Mouse (Mus musculus): Measurements from ENCODE around the gene Olfr1179. TPM values are rescaled to one million over a fixed set of nuclear protein-coding genes. Genes with fewer than 3 reads are reported as not detected.
A peak's percentile ranks its signal among the peaks of the same experiment; 100 is the strongest.
"Not testable (repeated sequence)": the region's sequence is repeated elsewhere in the genome, so short reads cannot be mapped to it uniquely, and the experiment has no call there.

The Olfr1179 gene
- polyA plus RNA-seq (2014; fragmentation: Nextera tagmentation; extraction: Ambion mirVana), result not detected in 2 replicates

GRCm38 (mm10) chr2:88406353-88406752 lies at the start of gene Olfr1179:
Olfr1179 (minus strand) TSS chr2:88406453.
- no peaks in the 10 kb centered on the region for H3K4me1 ChIP-seq (ENCODE audit: control insufficient read depth, insufficient read depth, low read length)
- ATAC-seq (ENCODE audit: low read depth), result no peak
- 91% methylated on average over 3 of the region's 3 CpGs for WGBS
- no peak within 1 kb of the TSS for H3K4me3 ChIP-seq (ENCODE audit: low read depth, low read length)
- H3K27me3 ChIP-seq (ENCODE audit: control insufficient read depth, insufficient read depth, low read length), result no peaks in the 10 kb centered on the region
- no peaks in the 10 kb centered on the region for H3K9me3 ChIP-seq (ENCODE audit: control insufficient read depth, low read length)
- H3K9ac ChIP-seq (replicated peaks; ENCODE audit: low read depth, low read length), result no peak within 1 kb of the TSS
- no peak within 1 kb of the TSS for H3K27ac ChIP-seq (ENCODE audit: low read depth, low read length)
- no peaks in the 10 kb centered on the region for H3K36me3 ChIP-seq (ENCODE audit: control insufficient read depth, insufficient read depth, low read length)
- H3K4me2 ChIP-seq (ENCODE audit: low read depth, low read length), result no peak within 1 kb of the TSS

- H3K4me1 ChIP-seq (ENCODE audit: control insufficient read depth, insufficient read depth, low read length); H3K27ac ChIP-seq (ENCODE audit: low read depth, low read length); H3K9ac ChIP-seq (replicated peaks; ENCODE audit: low read depth, low read length); ATAC-seq (ENCODE audit: low read depth); H3K27me3 ChIP-seq (ENCODE audit: control insufficient read depth, insufficient read depth, low read length); H3K36me3 ChIP-seq (ENCODE audit: control insufficient read depth, insufficient read depth, low read length); H3K4me3 ChIP-seq (ENCODE audit: low read depth, low read length); H3K9me3 ChIP-seq (ENCODE audit: control insufficient read depth, low read length); H3K4me2 ChIP-seq (ENCODE audit: low read depth, low read length): not testable (repeated sequence)
- 67% methylated on average over 1 of the region's 1 CpGs for WGBS
Measured at GRCm38 (mm10) chr2:88454567-88454966, 48.3 kb upstream of the Olfr1179 start, which contains the start of gene Olfr1183. Olfr1183 (plus strand) TSS chr2:88454867.

GRCm38 (mm10) chr2:88449031-88449430 lies 42.8 kb upstream of the Olfr1179 start, which contains the start of gene Gm13757:
Gm13757 (minus strand) TSS chr2:88449131.
- no peak for ATAC-seq (ENCODE audit: low read depth)
- H3K9me3 ChIP-seq (ENCODE audit: control insufficient read depth, low read length), result no peaks in the 10 kb centered on the region
- H3K4me2 ChIP-seq (ENCODE audit: low read depth, low read length), result no peak within 1 kb of the TSS
- no peak within 1 kb of the TSS for H3K9ac ChIP-seq (replicated peaks; ENCODE audit: low read depth, low read length)
- 100% methylated on average over 1 of the region's 1 CpGs for WGBS
- H3K27ac ChIP-seq (ENCODE audit: low read depth, low read length), result no peak within 1 kb of the TSS
- no peaks in the 10 kb centered on the region for H3K27me3 ChIP-seq (ENCODE audit: control insufficient read depth, insufficient read depth, low read length)
- H3K4me3 ChIP-seq (ENCODE audit: low read depth, low read length), result no peak within 1 kb of the TSS
- H3K4me1 ChIP-seq (ENCODE audit: control insufficient read depth, insufficient read depth, low read length), result no peaks in the 10 kb centered on the region
- no peaks in the 10 kb centered on the region for H3K36me3 ChIP-seq (ENCODE audit: control insufficient read depth, insufficient read depth, low read length)

- Histone ChIP-seq H3K4me2 (ENCODE audit: low read depth, low read length) (no peak within 1 kb of the TSS), H3K9me3 (ENCODE audit: control insufficient read depth, low read length) (no peaks in the 10 kb centered on the region), H3K27me3 (ENCODE audit: control insufficient read depth, insufficient read depth, low read length) (no peaks in the 10 kb centered on the region), H3K4me1 (ENCODE audit: control insufficient read depth, insufficient read depth, low read length) (no peaks in the 10 kb centered on the region), H3K4me3 (ENCODE audit: low read depth, low read length) (no peak within 1 kb of the TSS), H3K36me3 (ENCODE audit: control insufficient read depth, insufficient read depth, low read length) (no peaks in the 10 kb centered on the region), H3K27ac (ENCODE audit: low read depth, low read length) (no peak within 1 kb of the TSS), H3K9ac (replicated peaks; ENCODE audit: low read depth, low read length) (no peak within 1 kb of the TSS)
- 87% methylated on average over 1 of the region's 1 CpGs for WGBS
- no peak for ATAC-seq (ENCODE audit: low read depth)
Measured at GRCm38 (mm10) chr2:88426071-88426470, 19.8 kb upstream of the Olfr1179 start, which contains the start of gene Olfr1181. Olfr1181 (minus strand) TSS chr2:88426171.

- Histone ChIP-seq H3K27me3 (ENCODE audit: control insufficient read depth, insufficient read depth, low read length) (no peaks in the 10 kb centered on the region), H3K9ac (replicated peaks; ENCODE audit: low read depth, low read length) (no peak within 1 kb of the TSS), H3K4me1 (ENCODE audit: control insufficient read depth, insufficient read depth, low read length) (no peaks in the 10 kb centered on the region), H3K4me3 (ENCODE audit: low read depth, low read length) (no peak within 1 kb of the TSS), H3K36me3 (ENCODE audit: control insufficient read depth, insufficient read depth, low read length) (no peaks in the 10 kb centered on the region), H3K27ac (ENCODE audit: low read depth, low read length) (no peak within 1 kb of the TSS), H3K4me2 (ENCODE audit: low read depth, low read length) (no peak within 1 kb of the TSS), H3K9me3 (ENCODE audit: control insufficient read depth, low read length) (no peaks in the 10 kb centered on the region)
- ATAC-seq (ENCODE audit: low read depth), result no peak
- 69% methylated on average over 2 of the region's 2 CpGs for WGBS
Measured at GRCm38 (mm10) chr2:88419051-88419450, 12.8 kb upstream of the Olfr1179 start, which contains the start of gene Olfr1180. Olfr1180 (minus strand) TSS chr2:88419151.

GRCm38 (mm10) chr2:88386762-88387161 lies 19.5 kb downstream of the Olfr1179 start, which contains the start of gene Olfr1178:
Olfr1178 (plus strand) TSS chr2:88387062.
- 76% methylated on average over 1 of the region's 1 CpGs for WGBS
- no peak within 1 kb of the TSS for H3K4me2 ChIP-seq (ENCODE audit: low read depth, low read length)
- ATAC-seq (ENCODE audit: low read depth), result no peak
- H3K36me3 ChIP-seq (ENCODE audit: control insufficient read depth, insufficient read depth, low read length), result no peaks in the 10 kb centered on the region
- H3K9ac ChIP-seq (replicated peaks; ENCODE audit: low read depth, low read length), result no peak within 1 kb of the TSS
- no peaks in the 10 kb centered on the region for H3K4me1 ChIP-seq (ENCODE audit: control insufficient read depth, insufficient read depth, low read length)
- no peaks in the 10 kb centered on the region for H3K9me3 ChIP-seq (ENCODE audit: control insufficient read depth, low read length)
- no peaks in the 10 kb centered on the region for H3K27me3 ChIP-seq (ENCODE audit: control insufficient read depth, insufficient read depth, low read length)
- no peak within 1 kb of the TSS for H3K27ac ChIP-seq (ENCODE audit: low read depth, low read length)
- no peak within 1 kb of the TSS for H3K4me3 ChIP-seq (ENCODE audit: low read depth, low read length)

GRCm38 (mm10) chr2:88356304-88356703 lies 49.9 kb downstream of the Olfr1179 start:
- no peak overlapping the region for H3K4me2 ChIP-seq (ENCODE audit: low read depth, low read length)
- under 1% methylated on average over 2 of the region's 2 CpGs for WGBS
- peak; percentile 54 for ATAC-seq (ENCODE audit: low read depth)

More at GRCm38 (mm10) chr2:88356304-88356703, 49.9 kb downstream of the Olfr1179 start:
- H3K9me3 ChIP-seq (ENCODE audit: control insufficient read depth, low read length), result no peaks in the 10 kb centered on the region
- H3K4me3 ChIP-seq (ENCODE audit: low read depth, low read length), result no peak overlapping the region
- H3K36me3 ChIP-seq (ENCODE audit: control insufficient read depth, insufficient read depth, low read length), result no peaks in the 10 kb centered on the region
- H3K9ac ChIP-seq (replicated peaks; ENCODE audit: low read depth, low read length), result no peak overlapping the region
- no peak overlapping the region for H3K27ac ChIP-seq (ENCODE audit: low read depth, low read length)
- no peaks in the 10 kb centered on the region for H3K27me3 ChIP-seq (ENCODE audit: control insufficient read depth, insufficient read depth, low read length)
- no peaks in the 10 kb centered on the region for H3K4me1 ChIP-seq (ENCODE audit: control insufficient read depth, insufficient read depth, low read length)

Other genes with a start within 250 kb of the Olfr1179 start
- gene Olfr1168, start 224.6 kb downstream of the Olfr1179 start, polyA plus RNA-seq (2014; fragmentation: Nextera tagmentation; extraction: Ambion mirVana), result not detected in 2 replicates
- gene Olfr1170, start 178.1 kb downstream of the Olfr1179 start, polyA plus RNA-seq (2014; fragmentation: Nextera tagmentation; extraction: Ambion mirVana), result not detected in 2 replicates
- gene Olfr1173, start 126.6 kb downstream of the Olfr1179 start, polyA plus RNA-seq (2014; fragmentation: Nextera tagmentation; extraction: Ambion mirVana), result not detected in 2 replicates
- not detected in 2 replicates for gene Olfr1174-ps, start 91.3 kb downstream of the Olfr1179 start, polyA plus RNA-seq (2014; fragmentation: Nextera tagmentation; extraction: Ambion mirVana)
- not detected in 2 replicates for gene Olfr1175-ps, start 79.2 kb downstream of the Olfr1179 start, polyA plus RNA-seq (2014; fragmentation: Nextera tagmentation; extraction: Ambion mirVana)
- gene Olfr1176, start 69.7 kb downstream of the Olfr1179 start, polyA plus RNA-seq (2014; fragmentation: Nextera tagmentation; extraction: Ambion mirVana), result not detected in 2 replicates
- gene Olfr1177-ps, start 60.0 kb downstream of the Olfr1179 start, polyA plus RNA-seq (2014; fragmentation: Nextera tagmentation; extraction: Ambion mirVana), result not detected in 2 replicates
- gene Olfr1178, start 19.4 kb downstream of the Olfr1179 start, polyA plus RNA-seq (2014; fragmentation: Nextera tagmentation; extraction: Ambion mirVana), result not detected in 2 replicates
- not detected in 2 replicates for gene Olfr1180, start 12.7 kb upstream of the Olfr1179 start, polyA plus RNA-seq (2014; fragmentation: Nextera tagmentation; extraction: Ambion mirVana)
- not detected in 2 replicates for gene Olfr1181, start 19.7 kb upstream of the Olfr1179 start, polyA plus RNA-seq (2014; fragmentation: Nextera tagmentation; extraction: Ambion mirVana)
- not detected in 2 replicates for gene Gm13757, start 42.7 kb upstream of the Olfr1179 start, polyA plus RNA-seq (2014; fragmentation: Nextera tagmentation; extraction: Ambion mirVana)
- not detected in 2 replicates for gene Olfr1183, start 48.4 kb upstream of the Olfr1179 start, polyA plus RNA-seq (2014; fragmentation: Nextera tagmentation; extraction: Ambion mirVana)
- gene Olfr1184, start 77.1 kb upstream of the Olfr1179 start, polyA plus RNA-seq (2014; fragmentation: Nextera tagmentation; extraction: Ambion mirVana), result not detected in 2 replicates
- gene Olfr1185-ps1, start 86.9 kb upstream of the Olfr1179 start, polyA plus RNA-seq (2014; fragmentation: Nextera tagmentation; extraction: Ambion mirVana), result not detected in 2 replicates
- not detected in 2 replicates for gene Olfr1186, start 112.1 kb upstream of the Olfr1179 start, polyA plus RNA-seq (2014; fragmentation: Nextera tagmentation; extraction: Ambion mirVana)
- not detected in 2 replicates for gene Olfr1188, start 150.5 kb upstream of the Olfr1179 start, polyA plus RNA-seq (2014; fragmentation: Nextera tagmentation; extraction: Ambion mirVana)
- gene Olfr1189, start 180.0 kb upstream of the Olfr1179 start, polyA plus RNA-seq (2014; fragmentation: Nextera tagmentation; extraction: Ambion mirVana), result not detected in 2 replicates
- not detected in 2 replicates for gene Olfr1191-ps1, start 234.1 kb upstream of the Olfr1179 start, polyA plus RNA-seq (2014; fragmentation: Nextera tagmentation; extraction: Ambion mirVana)
- not detected in 2 replicates for gene Olfr1192-ps1, start 242.1 kb upstream of the Olfr1179 start, polyA plus RNA-seq (2014; fragmentation: Nextera tagmentation; extraction: Ambion mirVana)